Mouse (Mus musculus) hindbrain, embryonic 16.5 days (tissue): ENCODE measurements around the gene Gjd2. TPM values are rescaled to one million over a fixed set of nuclear protein-coding genes. Genes with fewer than 3 reads are reported as not detected.

Experiments used
- ATAC-seq: fragments of 200-750 bp; cut with Nextera tagmentation; 2 replicates; pipeline ENCODE4 v1.8.0; 2017; ENCODE audit warnings: moderate TSS enrichment, moderate library complexity
- H3K27ac ChIP-seq: fragments of 300-500 bp; sonication (generic); 2 replicates; pipeline ENCODE4 v1.5.1; 2014; ENCODE audit warnings: low read depth, mild to moderate bottlenecking, control low read depth, low read length, moderate library complexity
- H3K27me3 ChIP-seq: fragments of 300-500 bp; sonication (generic); replicated peaks from 2 replicates; pipeline ENCODE4 v1.6.1; 2014; ENCODE audit warnings: low read length; ENCODE audit not compliant: control insufficient read depth, insufficient read depth
- H3K36me3 ChIP-seq: fragments of 300-500 bp; sonication (generic); 2 replicates; pipeline ENCODE4 v1.6.1; 2014; ENCODE audit warnings: mild to moderate bottlenecking, low read length, moderate library complexity, mixed read lengths; ENCODE audit not compliant: control insufficient read depth, insufficient read depth
- H3K4me1 ChIP-seq: fragments of 300-500 bp; sonication (generic); 2 replicates; pipeline ENCODE4 v1.6.1; 2014; ENCODE audit warnings: low read depth, low read length; ENCODE audit not compliant: control insufficient read depth, insufficient read depth
- H3K4me2 ChIP-seq: fragments of 300-500 bp; sonication (generic); 2 replicates; pipeline ENCODE4 v1.6.1; 2014; ENCODE audit warnings: mild to moderate bottlenecking, low read length, control low read depth, moderate library complexity
- H3K4me3 ChIP-seq: fragments of 300-500 bp; sonication (generic); 2 replicates; pipeline ENCODE4 v1.5.1; 2014; ENCODE audit warnings: mild to moderate bottlenecking, low read length, control low read depth, moderate library complexity
- H3K9ac ChIP-seq: fragments of 300-500 bp; sonication (generic); 2 replicates; pipeline ENCODE4 v1.6.1; 2014; ENCODE audit warnings: low read depth, mild to moderate bottlenecking, control low read depth, low read length, moderate library complexity
- H3K9me3 ChIP-seq: fragments of 300-500 bp; sonication (generic); 2 replicates; pipeline ENCODE4 v1.6.1; 2014; ENCODE audit warnings: mild to moderate bottlenecking, low read length, moderate library complexity; ENCODE audit not compliant: control insufficient read depth
- WGBS: fragments of 180-500 bp; shearing (Covaris S2); extraction: QIAGEN DNeasy Blood & Tissue Kit; methylation state at CpG from one replicate; pipeline ENCODE4 v1.1.7; 2014; 5-methylcytosine and 5-hydroxymethylcytosine counted together
- polyA plus RNA-seq: library from polyadenylated mRNA; unstranded; fragments of >200 nt; fragmentation: Nextera tagmentation; extraction: Ambion mirVana; gene quantifications from 2 replicates; pipeline ENCODE4 v1.2.1, GENCODE M21; 2015

Gene Gjd2
- polyA plus RNA-seq, 1 experiment from 2014 or later = 11.3 TPM

GRCm38 (mm10) chr2:113984890-113985289 lies 28.5 kb downstream of the Gjd2 start:
- H3K4me2 ChIP-seq = no peak overlapping the region
- 87% methylated on average over 2 of the region's 2 CpGs for WGBS

DNA sequence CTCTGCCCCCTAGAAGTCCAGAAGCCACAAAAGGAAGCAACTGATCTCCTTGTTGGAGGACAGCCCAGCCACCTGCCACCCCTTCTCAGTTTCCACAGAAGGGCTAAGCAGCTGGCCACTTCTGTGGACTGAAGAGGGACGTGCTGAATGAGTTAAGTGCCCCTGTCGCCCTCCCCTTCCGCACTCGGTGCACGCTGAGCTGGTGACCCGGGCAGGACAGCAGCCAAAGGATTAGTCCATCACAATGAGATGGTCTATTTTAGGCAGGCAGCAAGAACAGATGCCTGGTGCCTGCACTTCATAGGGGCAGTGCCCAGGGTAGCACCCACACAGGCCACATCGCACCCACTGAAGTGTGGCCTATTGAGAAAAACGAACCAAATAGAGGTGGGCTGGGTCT lies 32.8 kb downstream of the Gjd2 start:
- 58% methylated on average over 8 of the region's 8 CpGs for WGBS

More at GRCm38 (mm10) chr2:113984890-113985289, 28.5 kb downstream of the Gjd2 start:
- ATAC-seq = no peak
- Histone ChIP-seq H3K4me1 (no peaks in the 10 kb centered on the region), H3K9ac (no peak overlapping the region), H3K9me3 (no peaks in the 10 kb centered on the region), H3K27ac (no peak overlapping the region), H3K27me3 (no peaks in the 10 kb centered on the region), H3K36me3 (no peaks in the 10 kb centered on the region), H3K4me3 (no peak overlapping the region)

GRCm38 (mm10) chr2:113978151-113978771 lies 35.2 kb downstream of the Gjd2 start:
- Histone ChIP-seq H3K9me3 (no peaks in the 10 kb centered on the region), H3K4me2 (no peak overlapping the region), H3K4me3 (no peak overlapping the region), H3K27ac (no peak overlapping the region), H3K4me1 (no peaks in the 10 kb centered on the region), H3K9ac (no peak overlapping the region), H3K27me3 (no peaks in the 10 kb centered on the region), H3K36me3 (no peaks in the 10 kb centered on the region)
- 67% methylated on average over 5 of the region's 5 CpGs for WGBS
- no peak for ATAC-seq

More for the DNA sequence above, 32.8 kb downstream of the Gjd2 start:
- no peaks in the 10 kb centered on the region for H3K27me3 ChIP-seq
- no peaks in the 10 kb centered on the region for H3K4me1 ChIP-seq
- H3K4me3 ChIP-seq = no peak overlapping the region
- no peak overlapping the region for H3K4me2 ChIP-seq
- no peak overlapping the region for H3K9ac ChIP-seq
- H3K9me3 ChIP-seq = no peaks in the 10 kb centered on the region
- no peaks in the 10 kb centered on the region for H3K36me3 ChIP-seq
- ATAC-seq = peak; percentile 90
- no peak overlapping the region for H3K27ac ChIP-seq

DNA sequence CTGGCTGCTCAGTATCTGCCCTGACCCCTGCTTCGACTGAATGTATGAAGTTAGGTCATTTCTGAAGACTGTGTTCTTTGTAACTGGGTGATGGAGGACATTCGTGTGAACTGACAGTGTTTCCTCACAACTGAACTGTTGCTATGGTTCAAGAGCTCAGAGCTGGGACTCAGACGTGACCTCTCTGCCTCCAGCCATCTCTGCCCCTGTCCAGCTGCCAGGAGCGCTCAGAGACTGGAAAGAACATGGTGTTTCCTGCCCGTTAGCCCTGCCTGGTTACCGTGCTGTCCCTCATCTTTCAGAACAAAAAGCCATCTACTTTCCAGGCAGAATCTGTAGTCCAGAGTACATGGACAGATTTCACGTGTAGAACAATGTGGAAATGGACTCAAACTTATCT lies 39.5 kb downstream of the Gjd2 start:
- Histone ChIP-seq H3K36me3 (no peaks in the 10 kb centered on the region), H3K9ac (no peak overlapping the region), H3K27me3 (no peaks in the 10 kb centered on the region), H3K4me2 (no peak overlapping the region), H3K9me3 (no peaks in the 10 kb centered on the region), H3K4me1 (no peaks in the 10 kb centered on the region), H3K27ac (no peak overlapping the region), H3K4me3 (no peak overlapping the region)
- ATAC-seq = no peak
- 71% methylated on average over 7 of the region's 7 CpGs for WGBS

- Histone ChIP-seq H3K4me1 (no peaks in the 10 kb centered on the region), H3K27me3 (no peaks in the 10 kb centered on the region), H3K4me3 (no peak overlapping the region), H3K9ac (no peak overlapping the region), H3K36me3 (no peaks in the 10 kb centered on the region), H3K9me3 (no peaks in the 10 kb centered on the region), H3K4me2 (no peak overlapping the region), H3K27ac (no peak overlapping the region)
- 19% methylated on average over 4 of the region's 4 CpGs for WGBS
- ATAC-seq = no peak
Measured at GRCm38 (mm10) chr2:113966421-113966820, 47.0 kb downstream of the Gjd2 start.

Other genes starting within 250 kb of the Gjd2 start
- gene Scg5, start 184.5 kb downstream of the Gjd2 start, polyA plus RNA-seq = 228 and 265 TPM in 2 replicates
- gene Arhgap11a, start 165.0 kb downstream of the Gjd2 start, polyA plus RNA-seq = 5.2 and 8.0 TPM in 2 replicates
- gene Actc1, start 39.9 kb upstream of the Gjd2 start, polyA plus RNA-seq = 1.3 and 71.3 TPM in 2 replicates
- gene Aqr, start 173.4 kb upstream of the Gjd2 start, polyA plus RNA-seq = 29.7 and 33.8 TPM in 2 replicates
- 4.9 and 5.5 TPM in 2 replicates for gene Zfp770, start 187.8 kb upstream of the Gjd2 start, polyA plus RNA-seq